Mouse (Mus musculus) mature B cell (primary cell): ENCODE data around the gene Sema3b.

Experiments used
- in situ Hi-C: fragments of 300-500 bp; cut with MboI; formaldehyde crosslinking; loops from 2 replicates; pipeline ENCODE4 v1.14.3; 2019

The Sema3b gene

GRCm38 (mm10) chr9:107608741-107609432, at the start of gene Sema3b:
Sema3b (minus strand) TSS chr9:107609229.
- in situ Hi-C loops, result no loop called here

GRCm38 (mm10) chr9:107658096-107658495, 49.1 kb upstream of the Sema3b start:
- in situ Hi-C loops, result no loop called here

- in situ Hi-C loops, result no loop called here
Measured at GRCm38 (mm10) chr9:107657144-107657543, 48.1 kb upstream of the Sema3b start.

- in situ Hi-C loops, result no loop called here
Measured at GRCm38 (mm10) chr9:107654585-107654984, 45.6 kb upstream of the Sema3b start.

GRCm38 (mm10) chr9:107653474-107653873, 44.4 kb upstream of the Sema3b start:
- in situ Hi-C loops, result no loop called here

GRCm38 (mm10) chr9:107650708-107651481, 41.9 kb upstream of the Sema3b start:
- in situ Hi-C loops, result no loop called here

GRCm38 (mm10) chr9:107650225-107650624, 41.2 kb upstream of the Sema3b start:
- in situ Hi-C loops, result no loop called here

GRCm38 (mm10) chr9:107648767-107649166, 39.7 kb upstream of the Sema3b start:
- in situ Hi-C loops, result no loop called here

- in situ Hi-C loops, result no loop called here
Measured at GRCm38 (mm10) chr9:107646975-107647374, 37.9 kb upstream of the Sema3b start.

- in situ Hi-C loops, result no loop called here
Measured at GRCm38 (mm10) chr9:107645577-107645976, 36.5 kb upstream of the Sema3b start.

- in situ Hi-C loops, result no loop called here
Measured at GRCm38 (mm10) chr9:107645153-107645510, 36.1 kb upstream of the Sema3b start.

GRCm38 (mm10) chr9:107644495-107645152, 35.6 kb upstream of the Sema3b start:
- in situ Hi-C loops, result no loop called here

- in situ Hi-C loops, result no loop called here
Measured at GRCm38 (mm10) chr9:107643544-107644214, 34.6 kb upstream of the Sema3b start.

- in situ Hi-C loops, result no loop called here
Measured at GRCm38 (mm10) chr9:107641666-107642065, 32.6 kb upstream of the Sema3b start.

GRCm38 (mm10) chr9:107640257-107640772, 31.3 kb upstream of the Sema3b start:
- in situ Hi-C loops, result no loop called here

- in situ Hi-C loops, result no loop called here
Measured at GRCm38 (mm10) chr9:107637070-107637469, 28.0 kb upstream of the Sema3b start.

- in situ Hi-C loops, result no loop called here
Measured at GRCm38 (mm10) chr9:107635279-107636028, 26.4 kb upstream of the Sema3b start, which contains the start of gene Gnai2. Gnai2 (minus strand) TSS chr9:107635367.

- in situ Hi-C loops, result no loop called here
Measured at GRCm38 (mm10) chr9:107634406-107635278, 25.6 kb upstream of the Sema3b start.

GRCm38 (mm10) chr9:107633661-107634405, 24.8 kb upstream of the Sema3b start:
- in situ Hi-C loops, result no loop called here
